Mouse (Mus musculus): ENCODE measurements around the gene Psmb3.

Gene Psmb3

DNA sequence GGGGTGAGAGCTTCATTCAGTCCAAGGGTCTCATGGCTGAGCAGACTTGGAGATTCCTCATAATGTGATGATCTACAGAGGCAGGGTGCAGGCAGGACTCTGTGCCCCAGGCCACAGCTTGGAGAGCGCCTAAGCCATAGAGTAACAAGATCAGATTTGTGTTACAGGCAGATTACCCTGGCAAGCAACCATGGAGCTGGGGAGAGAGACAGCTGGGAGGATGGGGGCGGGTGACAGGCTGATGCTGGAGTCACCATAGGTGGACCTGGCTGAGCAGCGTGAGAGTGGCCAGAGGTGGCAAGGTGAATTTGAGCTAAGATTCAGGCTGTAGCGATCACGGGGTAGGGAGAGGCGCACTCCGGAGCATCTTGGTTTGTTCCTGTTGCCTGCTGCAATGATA lies 35.0 kb upstream of the Psmb3 start:
- no peak for DNase-seq (ENCODE audit: low spot score)

GRCm38 (mm10) chr11:97669268-97669667 lies 33.9 kb upstream of the Psmb3 start:
- DNase-seq (ENCODE audit: low spot score), result no peak

GRCm38 (mm10) chr11:97669829-97670228 lies 33.4 kb upstream of the Psmb3 start:
- DNase-seq (ENCODE audit: low spot score), result no peak

- DNase-seq (ENCODE audit: low spot score), result no peak
These were observed 32.7 kb upstream of the Psmb3 start for GRCm38 (mm10) chr11:97670234-97671176.

DNA sequence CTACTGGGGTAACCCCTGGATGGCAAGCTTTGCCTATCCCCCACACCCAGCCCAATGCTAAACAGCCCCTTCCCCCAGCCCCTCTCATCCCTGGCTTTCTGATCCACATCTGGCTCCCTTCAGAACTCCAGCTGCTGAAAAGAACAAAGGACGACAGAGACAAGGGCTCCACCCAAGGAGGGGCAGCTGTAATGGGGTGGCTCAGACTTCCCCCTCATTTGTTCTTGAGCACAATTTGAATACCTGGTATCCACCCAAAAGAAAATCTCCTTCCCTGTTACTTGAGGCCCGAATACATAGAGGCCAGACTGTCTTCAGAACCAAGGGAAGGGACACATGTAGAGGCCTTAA lies 32.0 kb upstream of the Psmb3 start:
- DNase-seq (ENCODE audit: low spot score), result no peak

GRCm38 (mm10) chr11:97673148-97673547 lies 30.1 kb upstream of the Psmb3 start:
- no peak for DNase-seq (ENCODE audit: low spot score)

DNA sequence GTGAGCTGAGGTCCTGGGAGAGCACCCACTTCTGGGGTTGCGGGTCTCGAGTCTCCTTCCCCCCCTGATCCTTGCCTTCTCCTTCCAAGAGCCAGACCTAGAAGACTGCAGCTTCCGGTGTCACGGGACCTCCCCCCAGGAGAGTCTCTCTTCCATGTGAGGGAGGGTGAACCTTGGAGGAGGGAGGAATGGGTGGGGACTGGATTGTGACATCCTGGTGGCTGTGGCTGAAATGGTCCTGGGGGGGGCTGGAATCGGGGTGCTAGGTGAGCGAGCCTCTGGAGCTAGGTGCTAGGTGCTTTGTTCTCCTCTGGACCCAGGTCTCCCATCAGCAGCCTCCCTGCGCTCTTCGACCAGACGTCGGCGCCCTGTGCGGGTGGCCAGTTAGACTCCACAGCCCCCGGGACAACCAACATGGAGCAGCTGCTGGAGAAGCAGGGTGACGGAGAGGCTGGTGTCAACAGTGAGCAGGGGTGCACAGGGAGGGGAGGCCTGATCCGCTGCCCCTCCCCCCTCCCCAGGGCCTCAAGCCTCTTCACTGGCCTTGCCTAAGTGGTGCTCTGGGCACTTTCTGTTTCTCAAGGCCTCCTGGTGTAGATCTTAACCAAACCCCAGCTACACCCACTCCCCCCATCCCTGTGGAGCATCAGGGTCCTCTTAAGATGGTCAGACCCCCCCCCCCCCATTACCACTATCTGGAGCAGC lies 27.0 kb upstream of the Psmb3 start:
- no peak for DNase-seq (ENCODE audit: low spot score)

- no peak for DNase-seq (ENCODE audit: low spot score)
These were observed 25.8 kb upstream of the Psmb3 start for GRCm38 (mm10) chr11:97677381-97677780.

GRCm38 (mm10) chr11:97677842-97678241 lies 25.4 kb upstream of the Psmb3 start:
- no peak for DNase-seq (ENCODE audit: low spot score)

GRCm38 (mm10) chr11:97678301-97678700 lies 24.9 kb upstream of the Psmb3 start:
- DNase-seq (ENCODE audit: low spot score), result no peak

DNA sequence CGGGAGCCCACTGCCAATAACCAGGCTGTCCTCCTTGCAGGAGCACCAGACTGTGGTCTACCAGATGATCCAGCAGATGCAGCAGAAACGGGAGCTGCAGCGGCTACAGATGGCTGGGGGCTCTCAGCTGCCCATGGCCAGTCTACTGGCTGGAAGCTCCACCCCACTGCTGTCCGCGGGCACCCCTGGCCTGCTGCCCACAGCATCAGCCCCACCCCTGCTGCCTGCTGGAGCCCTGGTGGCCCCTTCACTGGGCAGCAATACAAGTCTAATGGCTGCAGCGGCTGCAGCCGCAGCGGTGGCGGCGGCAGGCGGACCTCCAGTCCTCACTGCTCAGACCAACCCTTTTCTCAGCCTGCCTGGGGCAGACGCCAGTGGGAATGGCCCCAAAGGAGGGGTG lies 22.8 kb upstream of the Psmb3 start:
- no peak for DNase-seq (ENCODE audit: low spot score)

DNA sequence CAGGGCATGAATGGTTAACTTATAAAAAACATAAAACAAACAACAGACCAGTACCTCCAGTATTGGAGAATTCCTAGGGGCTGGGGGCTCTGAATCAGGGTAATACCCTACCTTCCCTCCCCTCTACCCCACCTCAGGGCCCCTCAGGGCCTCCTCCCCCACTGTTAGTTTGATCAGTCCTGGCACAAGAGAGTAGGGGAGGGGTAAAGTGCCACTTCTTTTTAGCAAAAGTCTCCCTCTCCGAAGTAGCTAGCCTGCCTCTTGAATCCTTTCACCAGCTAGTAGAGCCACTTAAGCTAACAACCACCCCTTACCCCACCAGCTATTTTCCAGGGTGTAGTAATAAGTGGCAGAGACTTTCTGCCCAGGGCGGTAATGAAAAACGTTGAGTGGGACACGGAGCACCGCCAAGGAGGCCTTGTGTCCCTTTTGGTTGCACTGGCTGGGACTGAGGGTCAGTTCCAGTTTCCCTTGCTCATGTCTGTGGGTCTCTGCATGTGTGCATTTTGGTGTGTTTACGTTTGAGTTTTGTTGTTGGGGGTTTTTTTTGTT lies 20.6 kb upstream of the Psmb3 start:
- DNase-seq (ENCODE audit: low spot score), result no peak

DNA sequence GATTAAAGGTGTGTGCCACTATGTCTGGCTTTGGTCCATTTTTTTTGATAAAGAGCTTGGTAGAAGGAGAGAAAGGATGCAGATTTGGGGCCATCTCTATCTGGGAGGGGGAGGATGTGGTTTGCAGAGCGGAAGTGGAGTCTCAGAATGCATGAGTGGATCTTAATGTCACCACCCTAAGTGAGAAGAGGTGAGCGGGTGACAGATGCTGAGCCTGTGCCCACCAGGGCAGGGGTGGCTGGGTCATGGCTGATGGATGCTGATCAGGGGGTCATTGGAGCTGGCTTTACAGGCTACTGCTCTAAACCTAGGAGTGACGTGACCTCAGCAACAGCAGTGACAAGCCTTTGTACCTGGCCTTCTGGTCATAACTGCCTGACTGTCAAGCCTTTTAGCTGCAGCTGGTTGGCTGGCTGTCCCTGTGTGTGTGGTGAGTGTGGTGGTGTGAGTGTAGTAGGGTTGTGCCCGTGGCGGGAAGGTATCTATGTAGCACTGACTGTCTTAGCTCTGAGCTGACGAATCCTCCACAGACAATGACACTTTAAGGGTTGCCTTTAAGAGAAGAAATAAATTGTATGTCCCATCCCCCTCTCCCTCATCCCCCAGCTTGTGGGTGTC lies 19.0 kb upstream of the Psmb3 start:
- no peak for DNase-seq (ENCODE audit: low spot score)

- DNase-seq (ENCODE audit: low spot score), result no peak
These were observed 18.4 kb upstream of the Psmb3 start for GRCm38 (mm10) chr11:97684766-97685165.

DNA sequence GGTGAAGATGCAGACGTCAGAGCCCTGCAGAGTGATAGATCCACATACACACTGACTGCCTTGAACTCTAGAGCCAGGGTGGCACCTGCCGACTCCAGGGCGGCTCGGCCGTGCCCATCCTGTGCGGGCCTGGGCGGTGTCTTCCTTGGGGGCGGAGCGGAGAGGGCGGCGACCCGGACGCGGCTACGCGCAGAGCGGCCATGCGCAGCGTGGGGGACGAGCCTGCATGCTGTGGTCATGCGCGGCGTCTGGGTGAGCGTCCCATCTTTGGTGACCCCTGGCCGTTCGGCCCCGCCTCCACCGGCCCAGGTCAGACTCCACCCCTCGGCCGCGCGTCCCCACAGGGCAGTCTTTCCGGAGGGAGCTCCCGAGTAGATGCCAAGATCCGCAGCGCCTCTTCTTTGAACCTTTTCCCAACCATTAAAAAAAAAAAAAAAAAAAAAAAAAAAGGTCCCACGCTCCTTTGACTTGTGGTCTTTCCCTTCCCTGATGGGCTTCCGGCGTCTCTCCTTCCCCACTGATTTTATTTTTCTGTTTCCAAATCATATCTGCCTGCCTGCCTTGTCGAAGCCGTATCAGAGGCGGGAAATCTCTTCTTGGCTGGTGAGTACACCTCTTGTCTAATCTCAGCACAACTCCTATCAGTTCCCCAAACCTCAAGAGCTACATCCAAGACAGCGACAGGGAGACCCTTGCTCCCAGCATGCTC lies 17.4 kb upstream of the Psmb3 start, which contains the start of gene Cisd3:
TSS of gene Cisd3 (plus strand) at position 214 of the 709 bp plus-strand sequence.
- DNase-seq (ENCODE audit: low spot score), result no peak

DNA sequence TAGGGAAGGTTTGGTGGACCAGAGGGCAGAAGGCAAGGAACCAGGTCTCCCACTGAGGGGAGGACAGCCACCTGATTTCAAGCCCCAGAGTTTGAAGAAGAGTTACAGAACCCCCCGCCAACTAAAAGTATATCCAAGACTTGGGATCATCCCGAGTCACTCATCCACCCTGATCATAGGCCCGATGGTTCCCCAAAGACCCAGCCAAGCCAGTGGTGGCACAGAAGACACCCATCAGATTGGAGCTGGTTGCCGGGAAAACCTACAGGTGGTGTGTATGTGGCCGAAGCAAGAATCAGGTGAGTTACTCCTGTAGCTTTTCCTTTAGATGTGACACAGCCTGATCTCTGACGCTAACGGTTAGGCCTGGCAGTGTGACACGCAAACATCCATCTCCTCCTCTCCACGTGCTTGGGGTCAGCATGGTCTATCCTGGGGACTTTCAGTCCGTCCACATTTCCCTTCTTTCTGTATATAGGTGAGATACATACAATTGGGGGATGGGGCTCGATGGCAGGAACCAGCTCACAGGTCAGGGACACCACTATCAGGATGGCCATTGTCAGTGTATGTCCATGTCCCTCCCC lies 16.8 kb upstream of the Psmb3 start:
- no peak for DNase-seq (ENCODE audit: low spot score)

DNA sequence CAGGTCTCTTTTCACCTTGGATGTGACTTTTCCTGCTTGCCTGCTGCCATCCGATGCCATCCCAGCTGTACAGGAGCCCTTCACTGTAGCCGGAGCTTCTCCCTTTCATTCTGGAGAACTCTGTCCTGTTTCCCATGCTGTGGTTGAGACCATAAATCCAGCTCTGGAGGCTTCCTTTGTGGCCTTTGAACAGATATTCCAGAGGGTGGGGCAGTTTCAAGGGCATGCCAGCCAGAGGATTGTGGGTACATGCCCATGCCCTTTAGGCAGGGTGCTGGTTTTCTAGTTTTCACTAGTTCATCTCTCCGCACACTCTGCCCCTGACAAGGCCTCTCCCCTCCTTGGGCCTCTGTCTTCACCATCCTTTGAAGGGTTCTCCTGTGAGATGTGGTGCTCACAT lies 16.1 kb upstream of the Psmb3 start:
- no peak for DNase-seq (ENCODE audit: low spot score)

DNA sequence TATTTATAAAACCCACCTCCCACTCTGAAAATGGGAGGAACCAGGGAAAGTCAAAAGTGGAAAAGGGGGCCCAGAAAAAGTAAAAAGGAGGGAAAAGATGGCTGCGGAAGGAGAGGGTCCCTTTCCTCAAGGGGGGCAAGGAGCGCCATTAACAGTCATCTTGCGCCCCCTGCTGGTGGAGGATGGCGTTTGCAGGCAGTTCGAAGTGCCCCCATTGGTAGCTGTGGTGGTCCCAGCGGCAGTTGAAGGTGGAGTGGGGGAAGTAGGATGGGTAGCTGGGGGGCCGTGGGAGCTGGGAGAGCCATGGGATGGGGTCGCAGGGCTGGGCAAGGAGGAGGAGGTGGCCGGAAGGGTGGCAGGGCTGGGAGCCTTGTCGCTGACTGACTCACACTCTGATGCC lies 13.3 kb upstream of the Psmb3 start:
- peak; percentile 54 for DNase-seq (ENCODE audit: low spot score)

DNA sequence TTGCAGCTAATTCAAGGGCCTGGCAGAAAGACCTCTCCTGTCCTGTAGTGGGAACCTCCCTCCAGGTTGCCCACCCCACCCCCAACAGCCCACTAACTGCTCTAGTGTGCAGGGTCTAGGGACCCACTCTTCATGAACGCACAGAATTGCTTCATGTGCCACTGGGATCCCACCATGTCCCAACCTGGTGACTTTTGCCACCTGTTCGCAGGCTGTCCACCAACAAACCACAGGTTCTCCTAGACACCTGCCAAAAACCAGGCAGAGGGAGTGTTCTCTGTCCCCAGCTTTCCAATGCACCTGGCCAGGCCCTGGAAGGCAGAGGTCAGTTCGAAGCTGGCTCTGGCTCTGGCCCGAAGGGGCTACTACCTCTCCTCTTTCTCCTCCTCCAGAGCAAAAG lies 8.8 kb upstream of the Psmb3 start:
- DNase-seq (ENCODE audit: low spot score), result no peak

DNA sequence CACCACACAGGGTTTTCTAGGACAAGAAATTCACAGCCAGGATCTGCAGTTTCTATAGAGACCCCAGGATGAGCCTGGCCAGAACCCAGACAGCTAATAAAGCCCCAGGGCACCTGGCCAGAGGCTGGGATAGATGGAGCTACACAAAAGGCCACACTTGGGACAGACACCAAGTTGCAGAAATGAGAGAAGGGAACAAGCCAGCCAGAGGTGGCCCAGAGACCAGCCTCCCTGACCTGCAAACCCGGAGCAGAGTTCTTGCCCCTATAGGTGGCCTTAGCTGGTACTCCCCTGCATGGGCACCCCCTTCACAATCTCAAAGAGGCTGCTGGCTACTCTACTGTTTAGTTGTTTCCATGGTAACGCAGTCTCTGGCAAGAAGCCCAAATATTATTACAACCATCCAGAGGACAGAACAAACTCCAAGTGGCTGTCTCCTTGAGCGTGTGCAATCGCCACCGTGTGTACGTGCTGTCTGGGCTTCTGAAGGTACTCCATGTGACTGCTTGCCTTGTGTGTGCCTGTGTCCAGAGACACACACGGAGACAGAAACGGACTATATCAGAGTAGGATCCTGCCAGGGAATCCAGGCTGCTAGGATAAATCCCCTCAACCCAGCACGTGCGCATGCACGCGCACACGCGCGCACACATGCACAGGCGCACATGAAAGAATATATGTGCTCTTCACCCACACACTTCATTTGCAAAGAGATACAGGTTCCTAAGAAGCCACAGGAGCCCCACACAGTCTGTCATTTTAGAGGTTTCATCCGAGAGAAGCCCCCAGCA lies 8.1 kb upstream of the Psmb3 start:
- no peak for DNase-seq (ENCODE audit: low spot score)
